Mouse (Mus musculus): ENCODE data around the gene Gimap1. TPM values are rescaled to one million over a fixed set of nuclear protein-coding genes. Genes with fewer than 3 reads are reported as not detected.

Gene Gimap1
- polyA plus RNA-seq, 1 experiment from 2014 or later = 6.4 TPM

- Histone ChIP-seq H3K36me3 (no peaks in the 10 kb centered on the region), H3K9ac (no peak overlapping the region), H3K9me3 (replicated peaks) (no peaks in the 10 kb centered on the region), H3K4me3 (replicated peaks) (no peak overlapping the region), H3K27ac (no peak overlapping the region), H3K4me2 (no peak overlapping the region), H3K27me3 (no peaks in the 10 kb centered on the region), H3K4me1 (replicated peaks) (peaks cover 5% of the 10 kb centered on the region; the same call in 1 of the 2 replicates)
- 41% methylated on average over 9 of the region's 9 CpGs for WGBS (ENCODE audit: insufficient replicate concordance)
- ATAC-seq (ENCODE audit: low read depth) (no peak), DNase-seq (no peak)
Observed at GRCm38 (mm10) chr6:48768178-48768869, 29.5 kb downstream of the Gimap1 start.

DNA sequence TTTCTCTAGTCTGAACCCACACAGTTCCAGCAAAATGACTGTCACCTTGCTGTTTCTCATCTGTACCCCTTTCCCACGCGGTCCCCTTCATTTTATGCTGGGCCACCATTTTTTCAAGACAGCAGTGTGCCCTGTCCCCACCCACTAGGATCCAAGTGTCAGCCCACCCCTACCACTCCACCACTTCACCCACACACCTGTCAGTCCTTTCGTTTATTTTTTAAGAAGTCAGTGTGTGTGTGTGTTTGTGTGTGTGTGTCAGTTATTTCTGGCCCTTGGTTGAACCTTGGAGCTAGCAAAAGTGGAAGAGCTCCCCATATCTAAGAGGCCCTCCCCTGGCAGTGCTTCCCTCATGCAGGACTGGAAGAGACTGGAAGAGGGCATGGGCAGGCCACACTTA lies 30.1 kb downstream of the Gimap1 start:
- no peaks in the 10 kb centered on the region for H3K36me3 ChIP-seq
- ATAC-seq (ENCODE audit: low read depth) = no peak
- H3K4me1 ChIP-seq (replicated peaks) = peaks cover 5% of the 10 kb centered on the region; the same call in 1 of the 2 replicates
- H3K9ac ChIP-seq = no peak overlapping the region
- no peak overlapping the region for H3K4me2 ChIP-seq
- H3K4me3 ChIP-seq (replicated peaks) = no peak overlapping the region
- no peaks in the 10 kb centered on the region for H3K27me3 ChIP-seq
- no peaks in the 10 kb centered on the region for H3K9me3 ChIP-seq (replicated peaks)
- WGBS (ENCODE audit: insufficient replicate concordance) = 74% methylated on average over 3 of the region's 3 CpGs
- H3K27ac ChIP-seq = no peak overlapping the region
- DNase-seq = no peak

DNA sequence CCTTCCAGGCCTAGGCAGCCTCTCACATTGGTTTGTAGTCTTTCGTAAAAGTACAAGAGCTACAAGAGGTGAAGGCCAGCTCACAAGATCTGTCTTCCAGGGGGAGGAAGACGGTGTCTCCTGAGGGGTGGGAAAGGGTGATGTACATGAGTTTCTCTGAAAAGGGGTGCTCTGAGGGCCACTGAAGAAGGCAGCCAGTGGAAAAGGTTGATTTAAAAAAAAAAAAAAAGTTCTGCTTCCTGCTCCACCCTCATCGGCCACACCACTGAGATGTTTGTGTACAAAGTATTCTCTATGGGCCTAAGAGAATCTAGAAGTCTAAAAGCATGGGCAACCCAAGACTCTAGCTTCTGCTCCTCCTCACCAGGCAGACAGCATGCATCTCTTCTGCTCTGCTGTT lies 31.8 kb downstream of the Gimap1 start, which contains the start of gene Gimap3:
Gene Gimap3, minus strand, starts transcription at position 156 of the 400 bp plus-strand sequence.
- DNase-seq (no peak), ATAC-seq (ENCODE audit: low read depth) (no peak)
- H3K27ac ChIP-seq = no peak within 1 kb of the TSS
- H3K9ac ChIP-seq = no peak within 1 kb of the TSS
- no peaks in the 10 kb centered on the region for H3K36me3 ChIP-seq
- no peak within 1 kb of the TSS for H3K4me3 ChIP-seq (replicated peaks)
- peaks cover 5% of the 10 kb centered on the region; the same call in 1 of the 2 replicates for H3K4me1 ChIP-seq (replicated peaks)
- WGBS (ENCODE audit: insufficient replicate concordance) = 74% methylated on average over 3 of the region's 3 CpGs
- no peaks in the 10 kb centered on the region for H3K9me3 ChIP-seq (replicated peaks)
- H3K27me3 ChIP-seq = no peaks in the 10 kb centered on the region
- H3K4me2 ChIP-seq = no peak within 1 kb of the TSS

DNA sequence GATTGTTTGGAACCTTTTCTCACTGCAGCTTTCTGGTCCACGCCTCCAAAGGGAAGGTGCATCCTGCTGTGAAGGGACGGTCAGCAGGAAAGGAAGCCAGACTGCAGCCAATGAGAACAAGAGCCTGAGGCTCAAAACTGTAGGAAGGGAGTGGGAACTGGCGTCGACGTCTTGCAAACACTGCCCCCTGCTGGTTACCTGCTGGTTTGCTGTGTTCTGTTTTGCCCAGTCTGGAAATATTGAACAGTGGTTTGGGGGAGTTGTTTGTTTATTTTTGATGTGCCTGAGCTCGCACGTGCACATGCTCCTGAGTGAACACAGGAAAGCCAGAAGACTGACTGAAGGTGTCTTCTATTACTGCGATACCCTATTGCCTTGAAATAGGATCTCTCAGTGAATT lies 33.2 kb downstream of the Gimap1 start:
- Histone ChIP-seq H3K9ac (no peak overlapping the region), H3K27ac (no peak overlapping the region), H3K4me2 (no peak overlapping the region), H3K4me3 (replicated peaks) (no peak overlapping the region), H3K36me3 (no peaks in the 10 kb centered on the region), H3K4me1 (replicated peaks) (peaks cover 5% of the 10 kb centered on the region; the same call in 1 of the 2 replicates), H3K27me3 (no peaks in the 10 kb centered on the region), H3K9me3 (replicated peaks) (no peaks in the 10 kb centered on the region)
- DNase-seq (peak; percentile 23), ATAC-seq (ENCODE audit: low read depth) (no peak)
- WGBS (ENCODE audit: insufficient replicate concordance) = 7% methylated on average over 8 of the region's 8 CpGs

DNA sequence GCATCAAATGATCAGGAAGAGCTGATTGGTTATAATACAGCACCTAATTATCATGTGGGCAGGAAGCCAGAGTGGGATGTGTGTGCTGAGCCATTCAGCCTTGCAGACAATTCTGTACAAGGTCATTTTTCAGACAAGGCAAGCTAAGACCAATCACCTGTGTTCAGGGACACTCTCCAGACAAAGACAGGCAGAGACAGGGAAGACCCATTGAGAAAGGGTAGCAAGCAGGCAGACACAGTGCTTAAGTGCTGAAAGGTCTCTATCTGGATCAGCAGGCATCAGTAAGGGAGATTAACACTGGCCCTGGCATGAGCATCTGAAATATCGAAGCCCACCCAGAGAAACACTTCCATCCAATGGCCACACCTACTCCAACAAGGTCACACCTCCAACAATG lies 45.6 kb downstream of the Gimap1 start:
- no peak overlapping the region for H3K4me2 ChIP-seq
- 68% methylated on average over 1 of the region's 1 CpGs for WGBS (ENCODE audit: insufficient replicate concordance)
- no peak overlapping the region for H3K27ac ChIP-seq
- ATAC-seq (ENCODE audit: low read depth) = no peak
- H3K27me3 ChIP-seq = no peaks in the 10 kb centered on the region
- H3K4me1 ChIP-seq (replicated peaks) = no peaks in the 10 kb centered on the region
- H3K36me3 ChIP-seq = no peaks in the 10 kb centered on the region
- H3K4me3 ChIP-seq (replicated peaks) = no peak overlapping the region
- H3K9ac ChIP-seq = no peak overlapping the region
- no peak for DNase-seq
- no peaks in the 10 kb centered on the region for H3K9me3 ChIP-seq (replicated peaks)

DNA sequence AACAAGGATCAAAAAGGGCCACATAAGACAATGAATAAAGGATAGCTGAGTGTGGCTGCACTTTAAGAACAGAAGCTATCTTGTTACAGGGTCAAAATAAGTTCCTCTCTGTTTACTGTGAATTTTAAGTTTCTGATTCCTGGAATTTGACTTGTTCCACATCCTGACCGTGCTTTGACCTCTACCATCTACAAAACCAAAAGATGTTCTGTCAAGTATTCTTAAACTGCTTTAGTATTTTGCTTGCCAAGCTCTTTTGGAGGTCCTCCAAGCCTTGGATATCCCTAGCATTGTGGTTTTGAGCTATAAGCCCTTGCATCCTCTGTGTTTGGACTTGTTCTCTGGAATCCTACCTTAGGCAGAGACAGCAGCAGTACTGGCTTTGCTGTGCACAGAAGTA lies 46.3 kb downstream of the Gimap1 start:
- H3K4me2 ChIP-seq = no peak overlapping the region
- H3K4me1 ChIP-seq (replicated peaks) = no peaks in the 10 kb centered on the region
- ATAC-seq (ENCODE audit: low read depth) (no peak), DNase-seq (no peak)
- H3K9me3 ChIP-seq (replicated peaks) = no peaks in the 10 kb centered on the region
- no peak overlapping the region for H3K27ac ChIP-seq
- no peaks in the 10 kb centered on the region for H3K27me3 ChIP-seq
- H3K36me3 ChIP-seq = no peaks in the 10 kb centered on the region
- H3K4me3 ChIP-seq (replicated peaks) = no peak overlapping the region
- H3K9ac ChIP-seq = no peak overlapping the region
- WGBS (ENCODE audit: insufficient replicate concordance) = 47% methylated on average over 1 of the region's 1 CpGs

- Histone ChIP-seq H3K9me3 (replicated peaks) (no peaks in the 10 kb centered on the region), H3K4me1 (replicated peaks) (no peaks in the 10 kb centered on the region), H3K36me3 (no peaks in the 10 kb centered on the region), H3K27me3 (no peaks in the 10 kb centered on the region), H3K4me3 (replicated peaks) (no peak overlapping the region), H3K27ac (no peak overlapping the region), H3K9ac (no peak overlapping the region), H3K4me2 (no peak overlapping the region)
- ATAC-seq (ENCODE audit: low read depth) (no peak), DNase-seq (no peak)
- 53% methylated on average over 2 of the region's 2 CpGs for WGBS (ENCODE audit: insufficient replicate concordance)
Observed at GRCm38 (mm10) chr6:48785601-48786000, 46.7 kb downstream of the Gimap1 start.

DNA sequence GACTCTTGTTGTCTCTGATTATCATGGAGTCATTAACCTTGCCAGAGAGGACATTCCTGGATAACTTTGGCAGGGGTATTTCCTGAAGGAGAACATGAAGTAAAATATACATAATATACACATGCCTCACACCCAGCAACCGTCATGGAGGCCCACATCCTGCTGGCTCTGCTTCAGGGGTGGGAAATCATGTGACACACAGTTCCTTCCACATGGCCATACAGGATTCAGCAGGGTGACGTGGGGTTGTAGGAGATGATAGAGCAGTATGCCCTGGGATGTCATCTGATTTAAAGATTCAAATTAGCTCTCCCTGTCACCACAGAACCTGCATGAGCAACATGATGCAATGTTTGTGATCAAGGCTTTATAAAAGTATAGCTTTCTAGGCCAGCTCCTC lies 49.0 kb downstream of the Gimap1 start:
- Histone ChIP-seq H3K9me3 (replicated peaks) (no peaks in the 10 kb centered on the region), H3K9ac (no peak overlapping the region), H3K36me3 (no peaks in the 10 kb centered on the region), H3K27me3 (no peaks in the 10 kb centered on the region), H3K4me3 (replicated peaks) (no peak overlapping the region), H3K4me2 (no peak overlapping the region), H3K4me1 (replicated peaks) (no peaks in the 10 kb centered on the region), H3K27ac (no peak overlapping the region)
- DNase-seq (no peak), ATAC-seq (ENCODE audit: low read depth) (no peak)
- 42% methylated on average over 2 of the region's 2 CpGs for WGBS (ENCODE audit: insufficient replicate concordance)

Other genes with a start within 250 kb of the Gimap1 start
- 1.5 and 1.6 TPM in 2 replicates for gene Atp6v0e2, start 201.4 kb upstream of the Gimap1 start, polyA plus RNA-seq (2015; fragmentation: Nextera tagmentation; extraction: Ambion mirVana)
- 0.81 and 1.5 TPM in 2 replicates for gene Lrrc61, start 184.3 kb upstream of the Gimap1 start, polyA plus RNA-seq (2015; fragmentation: Nextera tagmentation; extraction: Ambion mirVana)
- 8.4 and 10.0 TPM in 2 replicates for gene Rarres2, start 166.3 kb upstream of the Gimap1 start, polyA plus RNA-seq (2015; fragmentation: Nextera tagmentation; extraction: Ambion mirVana)
- gene Gm45021, start 149.4 kb upstream of the Gimap1 start, polyA plus RNA-seq (2015; fragmentation: Nextera tagmentation; extraction: Ambion mirVana) = not detected in 2 replicates
- 8.1 and 10.4 TPM in 2 replicates for gene Repin1, start 145.2 kb upstream of the Gimap1 start, polyA plus RNA-seq (2015; fragmentation: Nextera tagmentation; extraction: Ambion mirVana)
- not detected in 2 replicates for gene Gm44965, start 145.1 kb upstream of the Gimap1 start, polyA plus RNA-seq (2015; fragmentation: Nextera tagmentation; extraction: Ambion mirVana)
- 1.9 and 2.0 TPM in 2 replicates for gene Zfp775, start 137.0 kb upstream of the Gimap1 start, polyA plus RNA-seq (2015; fragmentation: Nextera tagmentation; extraction: Ambion mirVana)
- gene AI854703, start 112.3 kb upstream of the Gimap1 start, polyA plus RNA-seq (2015; fragmentation: Nextera tagmentation; extraction: Ambion mirVana) = 0.20 and 0.28 TPM in 2 replicates
- gene Gimap8, start 91.8 kb upstream of the Gimap1 start, polyA plus RNA-seq (2015; fragmentation: Nextera tagmentation; extraction: Ambion mirVana) = 0.73 and 0.93 TPM in 2 replicates
- gene Gimap9, start 62.9 kb upstream of the Gimap1 start, polyA plus RNA-seq (2015; fragmentation: Nextera tagmentation; extraction: Ambion mirVana) = 10.9 and 12.1 TPM in 2 replicates
- gene Gimap4, start 54.5 kb upstream of the Gimap1 start, polyA plus RNA-seq (2015; fragmentation: Nextera tagmentation; extraction: Ambion mirVana) = 11.6 and 12.3 TPM in 2 replicates
- 8.4 and 9.4 TPM in 2 replicates for gene Gimap6, start 30.8 kb upstream of the Gimap1 start, polyA plus RNA-seq (2015; fragmentation: Nextera tagmentation; extraction: Ambion mirVana)
- gene Gm28053, start 20.4 kb upstream of the Gimap1 start, polyA plus RNA-seq (2015; fragmentation: Nextera tagmentation; extraction: Ambion mirVana) = 1.6 TPM in 2 replicates
- 0.10 and 0.14 TPM in 2 replicates for gene Gimap7, start 20.4 kb upstream of the Gimap1 start, polyA plus RNA-seq (2015; fragmentation: Nextera tagmentation; extraction: Ambion mirVana)
- gene Gimap5, start 7.1 kb downstream of the Gimap1 start, polyA plus RNA-seq (2015; fragmentation: Nextera tagmentation; extraction: Ambion mirVana) = 2.8 and 3.3 TPM in 2 replicates
- 0.05 TPM in 1 of 2 replicates, not detected in the other for gene Gimap3, start 31.8 kb downstream of the Gimap1 start, polyA plus RNA-seq (2015; fragmentation: Nextera tagmentation; extraction: Ambion mirVana)
- 72.2 and 77.0 TPM in 2 replicates for gene Tmem176a, start 101.9 kb downstream of the Gimap1 start, polyA plus RNA-seq (2015; fragmentation: Nextera tagmentation; extraction: Ambion mirVana)
- 110 and 119 TPM in 2 replicates for gene Tmem176b, start 102.4 kb downstream of the Gimap1 start, polyA plus RNA-seq (2015; fragmentation: Nextera tagmentation; extraction: Ambion mirVana)
- gene Aoc1, start 133.8 kb downstream of the Gimap1 start, polyA plus RNA-seq (2015; fragmentation: Nextera tagmentation; extraction: Ambion mirVana) = not detected in 2 replicates
- not detected in 2 replicates for gene 1600015I10Rik, start 190.8 kb downstream of the Gimap1 start, polyA plus RNA-seq (2015; fragmentation: Nextera tagmentation; extraction: Ambion mirVana)
- gene Doxl2, start 235.9 kb downstream of the Gimap1 start, polyA plus RNA-seq (2015; fragmentation: Nextera tagmentation; extraction: Ambion mirVana) = not detected in 2 replicates
- gene Svs1, start 247.8 kb downstream of the Gimap1 start, polyA plus RNA-seq (2015; fragmentation: Nextera tagmentation; extraction: Ambion mirVana) = not detected in 2 replicates